Mouse (Mus musculus): Measurements from ENCODE around the gene Ap1ar.

The Ap1ar gene

GRCm38 (mm10) chr3:127837154-127837865 is at the start of gene Ap1ar:
TSS of gene Ap1ar (minus strand) at chr3:127837523.
- DNase-seq: peak; percentile 96

GRCm38 (mm10) chr3:127881684-127882083 is 44.4 kb upstream of the Ap1ar start:
- DNase-seq: no peak

- no peak for DNase-seq
Measured at GRCm38 (mm10) chr3:127879968-127880367, 42.6 kb upstream of the Ap1ar start.

GRCm38 (mm10) chr3:127875509-127875908 is 38.2 kb upstream of the Ap1ar start:
- no peak for DNase-seq

- DNase-seq: no peak
Measured at GRCm38 (mm10) chr3:127875059-127875458, 37.7 kb upstream of the Ap1ar start.

- DNase-seq: no peak
Measured at GRCm38 (mm10) chr3:127874254-127874883, 37.0 kb upstream of the Ap1ar start.

GRCm38 (mm10) chr3:127871575-127871974 is 34.3 kb upstream of the Ap1ar start:
- DNase-seq: no peak

- DNase-seq: no peak
Measured at GRCm38 (mm10) chr3:127868880-127869279, 31.6 kb upstream of the Ap1ar start.

- no peak for DNase-seq
Measured at GRCm38 (mm10) chr3:127868046-127868758, 30.9 kb upstream of the Ap1ar start.

GRCm38 (mm10) chr3:127864242-127864641 is 26.9 kb upstream of the Ap1ar start:
- DNase-seq: no peak

GRCm38 (mm10) chr3:127863571-127863970 is 26.2 kb upstream of the Ap1ar start:
- no peak for DNase-seq

GRCm38 (mm10) chr3:127862479-127862878 is 25.2 kb upstream of the Ap1ar start:
- no peak for DNase-seq

- no peak for DNase-seq
Measured at GRCm38 (mm10) chr3:127861340-127861739, 24.0 kb upstream of the Ap1ar start.

GRCm38 (mm10) chr3:127853431-127854206 is 16.3 kb upstream of the Ap1ar start:
- DNase-seq: peak; percentile 39

- DNase-seq: peak; percentile 55
Measured at GRCm38 (mm10) chr3:127852722-127853121, 15.4 kb upstream of the Ap1ar start.

GRCm38 (mm10) chr3:127850776-127851646 is 13.7 kb upstream of the Ap1ar start:
- DNase-seq: no peak

- no peak for DNase-seq
Measured at GRCm38 (mm10) chr3:127849922-127850321, 12.6 kb upstream of the Ap1ar start.

- DNase-seq: no peak
Measured at GRCm38 (mm10) chr3:127848088-127848808, 10.9 kb upstream of the Ap1ar start.

GRCm38 (mm10) chr3:127843941-127844327 is 6.6 kb upstream of the Ap1ar start:
- no peak for DNase-seq

GRCm38 (mm10) chr3:127843324-127843940 is 6.1 kb upstream of the Ap1ar start:
- no peak for DNase-seq

- DNase-seq: no peak
Measured at GRCm38 (mm10) chr3:127841926-127842325, 4.6 kb upstream of the Ap1ar start.

All from layer of hippocampus, adult 9-11 months (tissue).